Mouse (Mus musculus) hindbrain, embryonic 10.5 days (tissue): ENCODE results near the gene Mboat2. TPM values are rescaled to one million over a fixed set of nuclear protein-coding genes. Genes with fewer than 3 reads are reported as not detected.

ENCODE experiments used
- DNase-seq: peaks from one replicate; pipeline ENCODE4 v3.0.0-alpha.2; 2017; ENCODE audit warnings: low spot score
- H3K27ac ChIP-seq: fragments of 300-500 bp; sonication (generic); 2 replicates; pipeline ENCODE4 v1.5.1; 2016; ENCODE audit warnings: mild to moderate bottlenecking, moderate library complexity
- H3K27me3 ChIP-seq: fragments of 300-500 bp; sonication (generic); 2 replicates; pipeline ENCODE4 v1.6.1; 2016; ENCODE audit warnings: mild to moderate bottlenecking; ENCODE audit not compliant: poor library complexity, insufficient read depth, severe bottlenecking
- H3K36me3 ChIP-seq: fragments of 300-500 bp; sonication (generic); 2 replicates; pipeline ENCODE4 v1.6.1; 2016; ENCODE audit warnings: mild to moderate bottlenecking, moderate library complexity
- H3K4me1 ChIP-seq: fragments of 300-500 bp; sonication (generic); replicated peaks from 2 replicates; pipeline ENCODE4 v1.6.1; 2016; ENCODE audit warnings: mild to moderate bottlenecking
- H3K4me3 ChIP-seq: fragments of 300-500 bp; sonication (generic); 2 replicates; pipeline ENCODE4 v1.5.1; 2016; ENCODE audit warnings: mild to moderate bottlenecking, moderate library complexity
- H3K9me3 ChIP-seq: fragments of 300-500 bp; sonication (generic); 2 replicates; pipeline ENCODE4 v1.6.1; 2016; ENCODE audit warnings: mild to moderate bottlenecking, moderate library complexity
- WGBS: fragments of 180-500 bp; shearing (Covaris S2); methylation state at CpG from one replicate; pipeline ENCODE4 v1.1.7; 2016; 5-methylcytosine and 5-hydroxymethylcytosine counted together
- polyA plus RNA-seq: library from polyadenylated mRNA; unstranded; fragments of >200 nt; fragmentation: Nextera tagmentation; extraction: Ambion mirVana; gene quantifications from 2 replicates; pipeline ENCODE4 v1.2.1, GENCODE M21; 2016

The Mboat2 gene
- polyA plus RNA-seq, 1 experiment from 2014 or later = 43.6 TPM

- no peak for DNase-seq
- no peaks in the 10 kb centered on the region for H3K36me3 ChIP-seq
- H3K27ac ChIP-seq = no peak overlapping the region
- WGBS = 54% methylated on average over 2 of the region's 2 CpGs
- H3K4me3 ChIP-seq = no peak overlapping the region
- no peaks in the 10 kb centered on the region for H3K27me3 ChIP-seq
- no peaks in the 10 kb centered on the region for H3K9me3 ChIP-seq
- H3K4me1 ChIP-seq = peaks cover 53% of the 10 kb centered on the region
Measured at GRCm38 (mm10) chr12:24837947-24838346, 7.3 kb downstream of the Mboat2 start.

GRCm38 (mm10) chr12:24841115-24841879 lies 10.6 kb downstream of the Mboat2 start:
- H3K4me1 ChIP-seq = peaks cover 63% of the 10 kb centered on the region
- no peak for DNase-seq
- WGBS = 79% methylated on average over 9 of the region's 9 CpGs
- H3K36me3 ChIP-seq = no peaks in the 10 kb centered on the region
- H3K27ac ChIP-seq = no peak overlapping the region
- no peak overlapping the region for H3K4me3 ChIP-seq
- H3K27me3 ChIP-seq = no peaks in the 10 kb centered on the region
- no peaks in the 10 kb centered on the region for H3K9me3 ChIP-seq

DNA sequence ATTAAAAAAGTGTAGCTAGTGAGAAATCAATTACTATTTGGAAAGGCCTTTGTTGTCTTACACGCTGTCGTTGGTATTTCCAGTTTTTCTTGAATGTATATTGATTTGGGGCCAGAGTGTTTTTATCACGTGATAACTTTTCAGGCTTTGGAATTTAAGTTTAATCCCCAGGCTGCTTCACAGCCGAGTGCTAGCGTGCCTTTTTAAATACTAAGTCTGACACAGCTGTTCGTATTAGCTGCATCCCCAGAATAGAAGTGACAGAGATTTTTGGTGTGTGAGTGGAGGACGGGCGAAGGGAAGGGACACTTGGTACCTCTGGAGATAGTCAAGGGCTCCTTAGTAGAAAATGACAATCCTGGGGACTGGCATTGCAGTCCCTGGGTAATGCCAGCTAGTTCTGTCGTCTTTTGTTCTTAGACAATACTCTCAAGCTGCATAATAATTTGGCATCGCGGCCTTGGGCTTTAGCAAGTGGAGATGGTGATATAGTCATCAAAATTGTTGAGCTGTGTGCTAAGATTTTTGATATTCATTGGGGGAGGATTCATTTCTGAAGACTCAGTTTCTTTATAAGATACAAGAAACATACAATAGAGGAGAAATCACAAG lies 11.7 kb downstream of the Mboat2 start:
- no peak overlapping the region for H3K4me3 ChIP-seq
- H3K9me3 ChIP-seq = no peaks in the 10 kb centered on the region
- H3K4me1 ChIP-seq = peaks cover 60% of the 10 kb centered on the region
- no peaks in the 10 kb centered on the region for H3K36me3 ChIP-seq
- no peak for DNase-seq
- no peaks in the 10 kb centered on the region for H3K27me3 ChIP-seq
- H3K27ac ChIP-seq = no peak overlapping the region
- 84% methylated on average over 11 of the region's 11 CpGs for WGBS

- WGBS = 80% methylated on average over 7 of the region's 7 CpGs
- Histone ChIP-seq H3K4me1 (peaks cover 50% of the 10 kb centered on the region), H3K4me3 (no peak overlapping the region), H3K36me3 (no peaks in the 10 kb centered on the region), H3K27ac (no peak overlapping the region), H3K27me3 (no peaks in the 10 kb centered on the region), H3K9me3 (no peaks in the 10 kb centered on the region)
- DNase-seq = no peak
Measured at GRCm38 (mm10) chr12:24843395-24844072, 12.9 kb downstream of the Mboat2 start.

DNA sequence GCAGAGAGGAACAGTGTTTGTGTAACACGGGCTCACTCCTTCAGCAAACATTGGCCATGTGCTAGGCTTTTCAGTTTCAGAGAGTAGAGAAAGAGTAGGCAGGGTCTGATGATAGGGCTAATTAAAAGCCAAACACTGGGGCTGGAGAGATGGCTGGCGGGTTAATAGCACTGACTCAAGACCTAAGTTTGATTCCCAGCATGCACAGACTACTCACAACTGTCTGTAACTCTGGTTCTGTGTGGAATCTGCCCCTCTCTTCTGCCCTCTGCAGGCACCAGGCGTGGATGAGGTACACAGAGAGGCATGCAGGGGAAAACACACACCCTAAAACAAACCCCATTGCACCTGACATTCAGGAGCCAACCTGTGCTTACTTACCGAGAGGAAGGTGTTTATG lies 14.7 kb downstream of the Mboat2 start:
- H3K27me3 ChIP-seq = no peaks in the 10 kb centered on the region
- whole genome bisulfite sequencing = 76% methylated on average over 4 of the region's 4 CpGs
- no peak for DNase-seq
- H3K4me1 ChIP-seq = peaks cover 51% of the 10 kb centered on the region
- H3K36me3 ChIP-seq = no peaks in the 10 kb centered on the region
- H3K27ac ChIP-seq = no peak overlapping the region
- no peaks in the 10 kb centered on the region for H3K9me3 ChIP-seq
- no peak overlapping the region for H3K4me3 ChIP-seq

GRCm38 (mm10) chr12:24848107-24848506 lies 17.4 kb downstream of the Mboat2 start:
- Histone ChIP-seq H3K4me1 (peaks cover 31% of the 10 kb centered on the region), H3K4me3 (no peak overlapping the region), H3K27me3 (no peaks in the 10 kb centered on the region), H3K27ac (no peak overlapping the region), H3K36me3 (no peaks in the 10 kb centered on the region), H3K9me3 (no peaks in the 10 kb centered on the region)
- WGBS = 81% methylated on average over 5 of the region's 5 CpGs
- no peak for DNase-seq

GRCm38 (mm10) chr12:24857354-24857753 lies 26.7 kb downstream of the Mboat2 start:
- Histone ChIP-seq H3K27ac (no peak overlapping the region), H3K4me1 (peaks cover 8% of the 10 kb centered on the region; the same call in 1 of the 2 replicates), H3K4me3 (no peak overlapping the region), H3K9me3 (no peaks in the 10 kb centered on the region), H3K27me3 (no peaks in the 10 kb centered on the region), H3K36me3 (no peaks in the 10 kb centered on the region)
- no peak for DNase-seq
- 90% methylated on average over 5 of the region's 5 CpGs for WGBS

- DNase-seq = no peak
- Histone ChIP-seq H3K4me3 (no peak overlapping the region), H3K9me3 (no peaks in the 10 kb centered on the region), H3K27me3 (no peaks in the 10 kb centered on the region), H3K27ac (no peak overlapping the region), H3K4me1 (peaks cover 12% of the 10 kb centered on the region), H3K36me3 (no peaks in the 10 kb centered on the region)
- 75% methylated on average over 7 of the region's 7 CpGs for WGBS
Measured at GRCm38 (mm10) chr12:24859357-24859756, 28.7 kb downstream of the Mboat2 start.

DNA sequence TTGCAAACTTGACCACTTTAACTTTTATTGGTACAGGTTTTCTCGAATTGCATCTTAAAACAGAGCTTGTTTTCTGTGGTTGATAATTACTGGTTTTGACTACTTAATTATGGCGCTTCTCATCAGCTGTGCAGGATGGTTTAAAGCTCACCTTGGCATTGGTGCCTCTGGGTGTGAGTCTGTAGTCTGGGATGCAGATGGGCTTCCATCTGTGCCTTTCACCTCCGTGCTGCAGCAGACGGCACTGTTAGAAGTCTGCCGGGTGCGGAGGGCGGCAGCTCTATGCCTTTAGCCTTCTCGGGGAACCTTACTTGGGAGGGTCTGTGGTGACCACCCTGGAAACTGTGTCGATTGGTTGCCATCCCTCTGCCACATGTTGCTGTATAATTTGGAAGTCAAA lies 29.8 kb downstream of the Mboat2 start:
- H3K9me3 ChIP-seq = no peaks in the 10 kb centered on the region
- H3K36me3 ChIP-seq = no peaks in the 10 kb centered on the region
- no peaks in the 10 kb centered on the region for H3K27me3 ChIP-seq
- no peak overlapping the region for H3K27ac ChIP-seq
- whole genome bisulfite sequencing = 85% methylated on average over 9 of the region's 9 CpGs
- H3K4me1 ChIP-seq = peaks cover 23% of the 10 kb centered on the region
- DNase-seq = no peak
- no peak overlapping the region for H3K4me3 ChIP-seq

GRCm38 (mm10) chr12:24863762-24864161 lies 33.1 kb downstream of the Mboat2 start:
- H3K36me3 ChIP-seq = no peaks in the 10 kb centered on the region
- no peak for DNase-seq
- H3K4me1 ChIP-seq = peaks cover 35% of the 10 kb centered on the region
- 67% methylated on average over 1 of the region's 1 CpGs for WGBS
- no peak overlapping the region for H3K4me3 ChIP-seq
- H3K9me3 ChIP-seq = no peaks in the 10 kb centered on the region
- H3K27me3 ChIP-seq = no peaks in the 10 kb centered on the region
- no peak overlapping the region for H3K27ac ChIP-seq

GRCm38 (mm10) chr12:24866645-24867044 lies 36.0 kb downstream of the Mboat2 start:
- no peak overlapping the region; the same call in 1 of the 2 replicates for H3K27ac ChIP-seq
- H3K36me3 ChIP-seq = no peaks in the 10 kb centered on the region
- no peak overlapping the region for H3K4me3 ChIP-seq
- DNase-seq = no peak
- WGBS = 84% methylated on average over 6 of the region's 6 CpGs
- no peaks in the 10 kb centered on the region for H3K27me3 ChIP-seq
- H3K4me1 ChIP-seq = peaks cover 43% of the 10 kb centered on the region
- no peaks in the 10 kb centered on the region for H3K9me3 ChIP-seq

DNA sequence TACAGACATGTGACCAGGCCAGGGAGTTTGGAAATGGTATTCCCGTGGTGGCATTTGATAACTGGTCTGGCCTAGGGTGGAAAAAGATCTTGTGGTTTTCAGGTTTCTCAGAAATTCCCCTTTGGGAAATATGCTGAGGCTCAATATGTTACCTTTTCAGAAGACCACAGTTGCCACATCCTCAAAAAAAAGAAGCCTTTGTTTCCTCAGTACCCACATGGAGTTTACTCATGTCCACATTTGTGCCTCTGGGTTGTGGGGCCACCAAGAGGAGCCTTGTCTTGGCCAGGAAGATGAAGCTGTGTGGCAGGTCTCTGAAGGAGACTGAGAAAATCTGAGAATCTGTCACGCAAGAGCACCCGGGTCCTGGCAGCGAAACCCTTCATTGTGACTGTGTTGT lies 38.0 kb downstream of the Mboat2 start:
- no peaks in the 10 kb centered on the region for H3K9me3 ChIP-seq
- H3K36me3 ChIP-seq = no peaks in the 10 kb centered on the region
- H3K27ac ChIP-seq = no peak overlapping the region
- no peak overlapping the region for H3K4me3 ChIP-seq
- DNase-seq = no peak
- no peaks in the 10 kb centered on the region for H3K27me3 ChIP-seq
- WGBS = 91% methylated on average over 4 of the region's 4 CpGs
- peaks cover 39% of the 10 kb centered on the region for H3K4me1 ChIP-seq

- H3K36me3 ChIP-seq = no peaks in the 10 kb centered on the region
- DNase-seq = no peak
- no peak overlapping the region for H3K27ac ChIP-seq
- no peak overlapping the region for H3K4me3 ChIP-seq
- 85% methylated on average over 5 of the region's 5 CpGs for WGBS
- peaks cover 39% of the 10 kb centered on the region for H3K4me1 ChIP-seq
- no peaks in the 10 kb centered on the region for H3K27me3 ChIP-seq
- no peaks in the 10 kb centered on the region for H3K9me3 ChIP-seq
Measured at GRCm38 (mm10) chr12:24869231-24869630, 38.6 kb downstream of the Mboat2 start.
